ENCODE assay signal across 9 mouse cellular contexts in genomic region chr11:4931009-4931601, GRCm38 (mm10). TPM values are rescaled to one million over a fixed set of nuclear protein-coding genes. Genes with fewer than 3 reads are reported as not detected.
DNase-seq lines count a peak whose midpoint lies in the region; ATAC-seq and TF ChIP-seq lines count a peak whose summit lies in the region.
"Had no signal": no experiment of that assay in that cellular context is flagged by ENCODE, and none has a peak within 500 bp of the region (broad histone marks: within the 10 kb centered on the region; RNA-seq: fewer than 3 reads in every experiment).

No protein-coding gene starts in this region.

- no peaks in the 10 kb centered on the region for H3K27me3 ChIP-seq in limb, embryonic 11.5 days (ENCODE audit: control insufficient read depth, insufficient read depth, low read length)
- no peaks in the 10 kb centered on the region for H3K27me3 ChIP-seq in limb, embryonic 10.5 days (ENCODE audit: low read depth, poor library complexity, severe bottlenecking)
- H3K27me3 ChIP-seq in heart, postnatal 0 days (ENCODE audit: control insufficient read depth, insufficient read depth, low read length) = no peaks in the 10 kb centered on the region
- H3K27me3 ChIP-seq: liver, embryonic 13.5 days had no signal

- H3K36me3 ChIP-seq in limb, embryonic 11.5 days (ENCODE audit: control insufficient read depth, insufficient read depth, low read length) = peaks cover 6% of the 10 kb centered on the region; the same call in 1 of the 2 replicates
- peaks cover 47% of the 10 kb centered on the region for H3K36me3 ChIP-seq in limb, embryonic 10.5 days
- peaks cover 28% of the 10 kb centered on the region for H3K36me3 ChIP-seq in heart, postnatal 0 days (replicated peaks; ENCODE audit: control insufficient read depth, insufficient read depth, low read length)

- no peaks in the 10 kb centered on the region for H3K4me1 ChIP-seq in limb, embryonic 11.5 days (ENCODE audit: control insufficient read depth, insufficient read depth, low read length)
- no peaks in the 10 kb centered on the region; the same call in 1 of the 2 replicates for H3K4me1 ChIP-seq in limb, embryonic 10.5 days
- H3K4me1 ChIP-seq in heart, postnatal 0 days (ENCODE audit: control insufficient read depth, insufficient read depth) = peaks cover 13% of the 10 kb centered on the region; the same call in 1 of the 2 replicates

- DNase-seq in limb, embryonic 11.5 days (ENCODE audit: low spot score) = peak; percentile 38
- DNase-seq in limb, embryonic 10.5 days (ENCODE audit: low spot score) = no peak
- DNase-seq in adrenal gland, postnatal 10 days = peak; percentile 67
- peak; percentile 71 for DNase-seq in heart, postnatal 0 days (ENCODE audit: low spot score)
- DNase-seq in lung, postnatal 10 days = peak; percentile 14
- DNase-seq in c-Kit-positive CD71-positive TER-119-positive erythroid progenitor cells, embryonic 14.5 days (ENCODE audit: low spot score) = no peak
- no peak for DNase-seq in frontal cortex, postnatal 25 days (ENCODE audit: low spot score in 2 of 2)
- DNase-seq: liver, embryonic 13.5 days had no signal

- no peaks in the 10 kb centered on the region for H3K9me3 ChIP-seq in limb, embryonic 11.5 days (ENCODE audit: control insufficient read depth, low read length)
- H3K9me3 ChIP-seq in limb, embryonic 10.5 days (replicated peaks) = no peaks in the 10 kb centered on the region
- no peaks in the 10 kb centered on the region for H3K9me3 ChIP-seq in heart, postnatal 0 days (replicated peaks; ENCODE audit: control insufficient read depth, low read length)
- H3K9me3 ChIP-seq: liver, embryonic 13.5 days had no signal

- no peak for TF ChIP-seq CTCF in heart, postnatal 0 days (IDR thresholded peaks at IDR 0.05; ENCODE audit: low read depth)

- H3K9ac ChIP-seq in limb, embryonic 11.5 days (ENCODE audit: low read length) = no peak overlapping the region
- H3K9ac ChIP-seq in heart, postnatal 0 days (replicated peaks; ENCODE audit: low read depth, low read length) = no peak overlapping the region
- H3K9ac ChIP-seq: liver, embryonic 13.5 days had no signal

- H3K27ac ChIP-seq in limb, embryonic 11.5 days (replicated peaks; ENCODE audit: low read depth, low read length) = no peak overlapping the region
- no peak overlapping the region for H3K27ac ChIP-seq in limb, embryonic 10.5 days
- H3K27ac ChIP-seq in heart, postnatal 0 days (ENCODE audit: low read depth) = peak overlapping the region; percentile 27; the same call in 1 of the 2 replicates
- H3K27ac ChIP-seq: liver, embryonic 13.5 days had no signal

- no peak for TF ChIP-seq EP300 in heart, postnatal 0 days (IDR thresholded peaks at IDR 0.05; ENCODE audit: low read depth)

- no peak overlapping the region for H3K4me3 ChIP-seq in limb, embryonic 11.5 days (ENCODE audit: low read depth, low read length)
- no peak overlapping the region for H3K4me3 ChIP-seq in limb, embryonic 10.5 days
- H3K4me3 ChIP-seq in heart, postnatal 0 days (ENCODE audit: low read depth, low read length) = no peak overlapping the region
- H3K4me3 ChIP-seq: liver, embryonic 13.5 days had no signal

- H3K4me2 ChIP-seq in limb, embryonic 11.5 days (ENCODE audit: low read depth, severe bottlenecking) = no peak overlapping the region
- no peak overlapping the region for H3K4me2 ChIP-seq in heart, postnatal 0 days (ENCODE audit: low read depth, low read length)
- H3K4me2 ChIP-seq: liver, embryonic 13.5 days had no signal

- ATAC-seq in limb, embryonic 11.5 days (ENCODE audit: insufficient number of reproducible peaks, low FRiP score, low TSS enrichment, low read depth) = no peak
- peak; percentile 60; the same call in 1 of the 2 replicates for ATAC-seq in heart, postnatal 0 days (ENCODE audit: insufficient read depth, low read depth)
- ATAC-seq in megakaryocyte, adult 5-6 weeks (ENCODE audit: poor library complexity, severe bottlenecking) = no peak

- 79% methylated on average over 1 of the region's 1 CpGs for WGBS in limb, embryonic 11.5 days
- WGBS in limb, embryonic 10.5 days = 88% methylated on average over 1 of the region's 1 CpGs
- 30% methylated on average over 1 of the region's 1 CpGs for WGBS in heart, postnatal 0 days

RNA-seq across cellular contexts. Expression of gene Nefh, which starts 16.8 kb away (rescaled TPM):
- 0.08 TPM in 1 of 2 replicates, not detected in the other for polyA plus RNA-seq in limb, embryonic 11.5 days (2014; fragmentation: Nextera tagmentation; extraction: Ambion mirVana)
- polyA plus RNA-seq in limb, embryonic 10.5 days (2016; fragmentation: Nextera tagmentation; extraction: Ambion mirVana) = 0.08 TPM in 1 of 2 replicates, not detected in the other
- 1 to 10 TPM; 2.4 to 3.4 TPM for total RNA-seq in adrenal gland, postnatal 10 days (2021)
- total RNA-seq in heart, postnatal 0 days (2014; rRNA removed; ENCODE audit: low replicate concordance) = 0.04 TPM in 1 of 2 replicates, not detected in the other
- polyA plus RNA-seq in heart, postnatal 0 days (2015; fragmentation: Nextera tagmentation; extraction: Ambion mirVana) = 0.03 and 0.07 TPM in 2 replicates
- total RNA-seq in megakaryocyte, adult 5-6 weeks (2015) = 0.21 and 0.33 TPM in 2 replicates
- 0.22 and 0.28 TPM in 2 replicates for total RNA-seq in megakaryocyte, adult 5-6 weeks (2017)

RNA-seq across cellular contexts. Expression of gene Thoc5, which starts 36.0 kb away (rescaled TPM):
- polyA plus RNA-seq in limb, embryonic 11.5 days (2014; fragmentation: Nextera tagmentation; extraction: Ambion mirVana) = 48.8 and 50.6 TPM in 2 replicates
- polyA plus RNA-seq in limb, embryonic 10.5 days (2016; fragmentation: Nextera tagmentation; extraction: Ambion mirVana) = 46.3 and 47.5 TPM in 2 replicates
- 10 to 100 TPM; 27.3 to 28.0 TPM for total RNA-seq in adrenal gland, postnatal 10 days (2021)
- total RNA-seq in heart, postnatal 0 days (2014; rRNA removed; ENCODE audit: low replicate concordance) = 11.9 and 17.2 TPM in 2 replicates
- polyA plus RNA-seq in heart, postnatal 0 days (2015; fragmentation: Nextera tagmentation; extraction: Ambion mirVana) = 15.9 and 16.0 TPM in 2 replicates
- total RNA-seq in megakaryocyte, adult 5-6 weeks (2015) = 14.0 and 16.5 TPM in 2 replicates
- 31.6 and 32.3 TPM in 2 replicates for total RNA-seq in megakaryocyte, adult 5-6 weeks (2017)

RNA-seq across cellular contexts. Expression of gene Ap1b1, which starts 55.5 kb away (rescaled TPM):
- polyA plus RNA-seq in limb, embryonic 11.5 days (2014; fragmentation: Nextera tagmentation; extraction: Ambion mirVana) = 48.9 and 52.2 TPM in 2 replicates
- 49.2 and 60.2 TPM in 2 replicates for polyA plus RNA-seq in limb, embryonic 10.5 days (2016; fragmentation: Nextera tagmentation; extraction: Ambion mirVana)
- 10 to 100 TPM; 56.5 to 58.9 TPM for total RNA-seq in adrenal gland, postnatal 10 days (2021)
- 39.0 and 56.7 TPM in 2 replicates for total RNA-seq in heart, postnatal 0 days (2014; rRNA removed; ENCODE audit: low replicate concordance)
- 27.4 and 29.6 TPM in 2 replicates for polyA plus RNA-seq in heart, postnatal 0 days (2015; fragmentation: Nextera tagmentation; extraction: Ambion mirVana)
- 38.8 and 39.4 TPM in 2 replicates for total RNA-seq in megakaryocyte, adult 5-6 weeks (2015)
- total RNA-seq in megakaryocyte, adult 5-6 weeks (2017) = 37.0 and 38.3 TPM in 2 replicates

RNA-seq across cellular contexts. Expression of gene Nipsnap1, which starts 57.4 kb away (rescaled TPM):
- 76.8 and 80.2 TPM in 2 replicates for polyA plus RNA-seq in limb, embryonic 11.5 days (2014; fragmentation: Nextera tagmentation; extraction: Ambion mirVana)
- 75.9 and 84.2 TPM in 2 replicates for polyA plus RNA-seq in limb, embryonic 10.5 days (2016; fragmentation: Nextera tagmentation; extraction: Ambion mirVana)
- total RNA-seq in adrenal gland, postnatal 10 days (2021) = 10 to 100 TPM; 46.3 to 64.4 TPM
- total RNA-seq in heart, postnatal 0 days (2014; rRNA removed; ENCODE audit: low replicate concordance) = 7.4 and 8.0 TPM in 2 replicates
- polyA plus RNA-seq in heart, postnatal 0 days (2015; fragmentation: Nextera tagmentation; extraction: Ambion mirVana) = 10.1 and 10.6 TPM in 2 replicates
- total RNA-seq in megakaryocyte, adult 5-6 weeks (2015) = 1.8 and 3.1 TPM in 2 replicates
- 3.9 and 5.9 TPM in 2 replicates for total RNA-seq in megakaryocyte, adult 5-6 weeks (2017)

Comparison
In these comparisons a context has a peak if more than half of its experiments do, and no peak if none do; other contexts are left out.
1. DNase-seq: peak in limb, embryonic 11.5 days (single experiment), adrenal gland, postnatal 10 days (single experiment), heart, postnatal 0 days (single experiment) and lung, postnatal 10 days (single experiment); none in limb, embryonic 10.5 days (single experiment), c-Kit-positive CD71-positive TER-119-positive erythroid progenitor cells, embryonic 14.5 days (single experiment) and frontal cortex, postnatal 25 days (0 of 2).